Mouse (Mus musculus) liver, adult 2 months (tissue): ENCODE results near the gene Abhd6. TPM values are rescaled to one million over a fixed set of nuclear protein-coding genes. Genes with fewer than 3 reads are reported as not detected.
A peak's percentile ranks its signal among the peaks of the same experiment; 100 is the strongest.

Source experiments
- DNase-seq: peaks from one replicate; pipeline ENCODE4 v3.0.0-alpha.2; 2011; ENCODE audit warnings: low read depth, low spot score; ENCODE audit errors: extremely low read depth
- H3K27ac ChIP-seq: fragments of 200-500 bp; replicated peaks from 2 replicates; pipeline ENCODE4 v1.5.1; 2012; ENCODE audit warnings: low read depth, mild to moderate bottlenecking, control low read depth, inconsistent platforms, low read length; ENCODE audit not compliant: insufficient read depth
- H3K27me3 ChIP-seq: fragments of 200-500 bp; 2 replicates; pipeline ENCODE4 v1.6.1; 2012; ENCODE audit warnings: mild to moderate bottlenecking, moderate library complexity, low read length, inconsistent platforms; ENCODE audit not compliant: control insufficient read depth, insufficient read depth
- H3K36me3 ChIP-seq: fragments of 200-500 bp; 2 replicates; pipeline ENCODE4 v1.6.1; 2012; ENCODE audit warnings: low read length, inconsistent platforms; ENCODE audit not compliant: control insufficient read depth, insufficient read depth
- H3K4me1 ChIP-seq: fragments of 200-500 bp; 2 replicates; pipeline ENCODE4 v1.6.1; 2011; ENCODE audit warnings: low read length; ENCODE audit not compliant: control insufficient read depth, insufficient read depth
- H3K4me3 ChIP-seq: fragments of 200-500 bp; 2 replicates; pipeline ENCODE4 v1.5.1; 2011; ENCODE audit warnings: low read depth, mild to moderate bottlenecking, control low read depth, low read length, moderate library complexity; ENCODE audit not compliant: insufficient read depth
- H3K79me2 ChIP-seq: fragments of 200-500 bp; 2 replicates; pipeline ENCODE4 v1.6.1; 2012; ENCODE audit warnings: inconsistent platforms, mild to moderate bottlenecking, low read length, moderate library complexity; ENCODE audit not compliant: control insufficient read depth, insufficient read depth
- H3K9ac ChIP-seq: fragments of 200-500 bp; 2 replicates; pipeline ENCODE4 v1.6.1; 2012; ENCODE audit warnings: low read depth, mild to moderate bottlenecking, control low read depth, inconsistent platforms, low read length
- CTCF ChIP-seq: fragments of 200-500 bp; IDR thresholded peaks from 2 replicates; pipeline ENCODE4 v1.5.1; 2011; ENCODE audit warnings: low read depth, low read length, control low read depth
- POLR2A ChIP-seq: fragments of 200-500 bp; IDR thresholded peaks from 2 replicates; pipeline ENCODE4 v1.6.1; 2011; ENCODE audit warnings: low read length, control low read depth; ENCODE audit not compliant: insufficient read depth; ENCODE audit errors: extremely low read depth
- WGBS: fragments of 180-500 bp; shearing (Covaris S2); methylation state at CpG from one replicate; pipeline ENCODE4 v1.1.7; 2018; 5-methylcytosine and 5-hydroxymethylcytosine counted together
- polyA plus RNA-seq: library from polyadenylated mRNA; depleted of rRNA; stranded (reverse); fragments of >200 nt; gene quantifications from 2 replicates; pipeline ENCODE4 v1.2.3, GENCODE M21; 2012; rRNA removed
- total RNA-seq: library from RNA; depleted of rRNA; stranded (reverse); fragments of >200 nt; gene quantifications from 2 replicates; pipeline ENCODE4 v1.2.3, GENCODE M21; 2014; rRNA removed

Gene Abhd6
- total and polyA plus RNA-seq, 2 experiments, result 29.2 to 39.6 TPM

- DNase-seq, result peak; percentile 86
- peaks cover 24% of the 10 kb centered on the region for H3K4me1 ChIP-seq
- 10% methylated on average over 7 of the region's 7 CpGs for WGBS
- H3K36me3 ChIP-seq, result peaks cover 6% of the 10 kb centered on the region; the same call in 1 of the 2 replicates
- H3K27ac ChIP-seq, result peak overlapping the region; percentile 93
- H3K9ac ChIP-seq, result peak overlapping the region; percentile 51
- H3K27me3 ChIP-seq, result no peaks in the 10 kb centered on the region
- no peak for TF ChIP-seq POLR2A
- no peak for TF ChIP-seq CTCF
- H3K4me3 ChIP-seq, result no peak overlapping the region
- H3K79me2 ChIP-seq, result peaks cover 14% of the 10 kb centered on the region
These were observed 92.9 kb downstream of the Abhd6 start for GRCm38 (mm10) chr14:8095562-8095950.

DNA sequence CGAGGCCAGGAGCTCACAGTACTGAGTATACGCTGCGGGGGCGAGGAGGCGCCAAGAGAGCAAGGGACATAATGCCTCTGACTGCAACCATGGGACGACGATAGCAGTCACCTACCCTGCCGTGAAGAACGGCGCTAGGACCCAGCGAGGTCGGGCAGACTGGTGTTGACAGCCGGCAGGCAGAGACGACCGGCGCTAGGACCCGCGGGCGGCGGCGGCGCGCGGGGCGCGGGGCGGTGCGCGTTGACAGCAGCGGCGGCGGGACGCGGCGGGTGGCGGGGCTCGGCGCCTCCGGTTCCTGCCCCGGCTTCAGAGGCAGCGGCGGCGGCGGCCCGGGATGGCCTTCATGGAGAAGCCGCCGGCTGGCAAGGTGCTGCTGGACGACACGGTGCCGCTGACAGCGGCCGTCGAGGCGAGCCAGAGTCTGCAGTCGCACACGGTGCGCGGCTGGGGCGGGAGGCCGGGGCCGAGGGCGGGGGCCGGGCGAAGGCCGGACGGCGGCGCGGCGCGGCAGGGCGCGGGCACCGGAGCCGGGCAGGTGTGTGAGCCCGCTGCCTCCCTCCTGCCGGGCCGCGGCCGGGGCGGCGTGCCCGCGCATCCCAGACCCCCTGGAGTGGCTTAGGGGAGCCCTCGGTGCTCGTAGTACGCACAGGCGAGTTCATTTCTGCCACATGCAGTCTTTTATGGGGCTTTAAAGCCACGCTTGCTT lies 95.4 kb downstream of the Abhd6 start, which contains the start of gene Pxk:
TSS of gene Pxk (plus strand) at position 234 of the 709 bp plus-strand sequence.
- Histone ChIP-seq H3K4me3 (peak within 1 kb of the TSS; percentile 95), H3K79me2 (peaks cover 22% of the 10 kb centered on the region), H3K9ac (peak within 1 kb of the TSS; percentile 99), H3K36me3 (peaks cover 2% of the 10 kb centered on the region; the same call in 1 of the 2 replicates), H3K27ac (peak within 1 kb of the TSS; percentile 97), H3K4me1 (peaks cover 34% of the 10 kb centered on the region), H3K27me3 (no peaks in the 10 kb centered on the region)
- 3% methylated on average over 89 of the region's 89 CpGs for WGBS
- TF ChIP-seq POLR2A (no peak; the same call in 1 of the 2 replicates), CTCF (no peak)
- peak; percentile 84 for DNase-seq

DNA sequence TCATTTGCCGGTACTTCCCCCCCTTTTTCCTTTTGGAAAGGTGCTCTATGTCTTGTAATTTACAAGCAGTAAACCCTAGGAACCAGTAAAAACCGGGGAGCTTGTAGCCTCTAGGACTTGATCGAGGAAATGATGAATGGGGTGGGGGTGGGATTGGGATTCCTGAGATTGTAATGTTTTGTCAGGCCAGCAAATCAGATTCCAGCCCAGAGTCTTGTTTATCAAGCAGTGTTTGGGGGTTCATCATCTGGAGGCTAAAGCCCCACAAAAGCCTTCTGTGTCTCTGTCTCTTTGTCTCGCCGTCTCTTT lies 95.9 kb downstream of the Abhd6 start:
- WGBS, result 2% methylated on average over 5 of the region's 5 CpGs
- H3K36me3 ChIP-seq, result peaks cover 2% of the 10 kb centered on the region; the same call in 1 of the 2 replicates
- peaks cover 33% of the 10 kb centered on the region for H3K4me1 ChIP-seq
- H3K9ac ChIP-seq, result peak overlapping the region; percentile 99
- H3K4me3 ChIP-seq, result peak overlapping the region; percentile 95
- TF ChIP-seq CTCF (no peak), POLR2A (no peak)
- H3K79me2 ChIP-seq, result peaks cover 27% of the 10 kb centered on the region
- peak overlapping the region; percentile 97 for H3K27ac ChIP-seq
- no peaks in the 10 kb centered on the region for H3K27me3 ChIP-seq
- DNase-seq, result peak; percentile 40

GRCm38 (mm10) chr14:8099561-8100021 lies 96.9 kb downstream of the Abhd6 start:
- H3K36me3 ChIP-seq, result peaks cover 2% of the 10 kb centered on the region; the same call in 1 of the 2 replicates
- peaks cover 35% of the 10 kb centered on the region for H3K79me2 ChIP-seq
- peak overlapping the region; percentile 85 for H3K27ac ChIP-seq
- no peaks in the 10 kb centered on the region for H3K27me3 ChIP-seq
- peak overlapping the region; percentile 95 for H3K4me3 ChIP-seq
- TF ChIP-seq CTCF (no peak), POLR2A (no peak)
- peak; percentile 86 for DNase-seq
- 3% methylated on average over 10 of the region's 10 CpGs for WGBS
- peak overlapping the region; percentile 71 for H3K9ac ChIP-seq
- peaks cover 34% of the 10 kb centered on the region for H3K4me1 ChIP-seq

GRCm38 (mm10) chr14:8101886-8102285 lies 99.2 kb downstream of the Abhd6 start:
- Histone ChIP-seq H3K4me1 (peaks cover 33% of the 10 kb centered on the region), H3K9ac (no peak overlapping the region), H3K79me2 (peaks cover 49% of the 10 kb centered on the region), H3K36me3 (peaks cover 6% of the 10 kb centered on the region; the same call in 1 of the 2 replicates), H3K4me3 (no peak overlapping the region), H3K27me3 (no peaks in the 10 kb centered on the region), H3K27ac (no peak overlapping the region)
- TF ChIP-seq POLR2A (no peak), CTCF (no peak)
- 86% methylated on average over 8 of the region's 8 CpGs for WGBS
- no peak for DNase-seq

GRCm38 (mm10) chr14:8102676-8103075 lies 100.0 kb downstream of the Abhd6 start:
- DNase-seq, result peak; percentile 81
- H3K9ac ChIP-seq, result no peak overlapping the region
- H3K79me2 ChIP-seq, result peaks cover 54% of the 10 kb centered on the region
- TF ChIP-seq POLR2A, result no peak
- no peak for TF ChIP-seq CTCF
- no peak overlapping the region for H3K4me3 ChIP-seq
- H3K36me3 ChIP-seq, result peaks cover 6% of the 10 kb centered on the region; the same call in 1 of the 2 replicates
- WGBS, result 14% methylated on average over 12 of the region's 12 CpGs
- peak overlapping the region; percentile 48 for H3K27ac ChIP-seq
- H3K4me1 ChIP-seq, result peaks cover 33% of the 10 kb centered on the region
- no peaks in the 10 kb centered on the region for H3K27me3 ChIP-seq

Other genes with a start within 250 kb of the Abhd6 start
- not detected in 2 replicates for gene Gm26661, start 211.3 kb upstream of the Abhd6 start, total RNA-seq
- gene Gm26661, start 211.3 kb upstream of the Abhd6 start, polyA plus RNA-seq, result not detected in 2 replicates
- gene Flnb, start 184.9 kb upstream of the Abhd6 start, total RNA-seq, result 27.8 and 34.6 TPM in 2 replicates
- 10.6 and 15.9 TPM in 2 replicates for gene Flnb, start 184.9 kb upstream of the Abhd6 start, polyA plus RNA-seq
- not detected in 2 replicates for gene Gm45521, start 45.6 kb upstream of the Abhd6 start, total RNA-seq
- gene Gm45521, start 45.6 kb upstream of the Abhd6 start, polyA plus RNA-seq, result not detected in 2 replicates
- gene Dnase1l3, start 8.3 kb upstream of the Abhd6 start, total RNA-seq, result 10.0 and 10.9 TPM in 2 replicates
- gene Dnase1l3, start 8.3 kb upstream of the Abhd6 start, polyA plus RNA-seq, result 20.5 and 24.3 TPM in 2 replicates
- 18.8 and 19.5 TPM in 2 replicates for gene Rpp14, start 77.5 kb downstream of the Abhd6 start, total RNA-seq
- 5.4 and 6.9 TPM in 2 replicates for gene Rpp14, start 77.5 kb downstream of the Abhd6 start, polyA plus RNA-seq
- gene Pxk, start 95.3 kb downstream of the Abhd6 start, total RNA-seq, result 13.6 and 18.4 TPM in 2 replicates
- 14.1 and 17.5 TPM in 2 replicates for gene Pxk, start 95.3 kb downstream of the Abhd6 start, polyA plus RNA-seq
- gene Pdhb, start 170.1 kb downstream of the Abhd6 start, total RNA-seq, result 138 and 177 TPM in 2 replicates
- 53.3 and 62.8 TPM in 2 replicates for gene Pdhb, start 170.1 kb downstream of the Abhd6 start, polyA plus RNA-seq
- gene Kctd6, start 211.2 kb downstream of the Abhd6 start, total RNA-seq, result 4.3 and 5.2 TPM in 2 replicates
- gene Kctd6, start 211.2 kb downstream of the Abhd6 start, polyA plus RNA-seq, result 3.9 and 5.1 TPM in 2 replicates